Mouse (Mus musculus) liver, adult 2 months (tissue): ENCODE data around the gene Tut1. TPM values are rescaled to one million over a fixed set of nuclear protein-coding genes. Genes with fewer than 3 reads are reported as not detected.

Experiments used
- DNase-seq: peaks from one replicate; pipeline ENCODE4 v3.0.0-alpha.2; 2011; ENCODE audit warnings: low read depth, low spot score; ENCODE audit errors: extremely low read depth
- H3K27ac ChIP-seq: fragments of 200-500 bp; replicated peaks from 2 replicates; pipeline ENCODE4 v1.5.1; 2012; ENCODE audit warnings: low read depth, mild to moderate bottlenecking, control low read depth, inconsistent platforms, low read length; ENCODE audit not compliant: insufficient read depth
- H3K27me3 ChIP-seq: fragments of 200-500 bp; 2 replicates; pipeline ENCODE4 v1.6.1; 2012; ENCODE audit warnings: mild to moderate bottlenecking, moderate library complexity, low read length, inconsistent platforms; ENCODE audit not compliant: control insufficient read depth, insufficient read depth
- H3K36me3 ChIP-seq: fragments of 200-500 bp; 2 replicates; pipeline ENCODE4 v1.6.1; 2012; ENCODE audit warnings: low read length, inconsistent platforms; ENCODE audit not compliant: control insufficient read depth, insufficient read depth
- H3K4me1 ChIP-seq: fragments of 200-500 bp; 2 replicates; pipeline ENCODE4 v1.6.1; 2011; ENCODE audit warnings: low read length; ENCODE audit not compliant: control insufficient read depth, insufficient read depth
- H3K4me3 ChIP-seq: fragments of 200-500 bp; 2 replicates; pipeline ENCODE4 v1.5.1; 2011; ENCODE audit warnings: low read depth, mild to moderate bottlenecking, control low read depth, low read length, moderate library complexity; ENCODE audit not compliant: insufficient read depth
- H3K79me2 ChIP-seq: fragments of 200-500 bp; 2 replicates; pipeline ENCODE4 v1.6.1; 2012; ENCODE audit warnings: inconsistent platforms, mild to moderate bottlenecking, low read length, moderate library complexity; ENCODE audit not compliant: control insufficient read depth, insufficient read depth
- H3K9ac ChIP-seq: fragments of 200-500 bp; 2 replicates; pipeline ENCODE4 v1.6.1; 2012; ENCODE audit warnings: low read depth, mild to moderate bottlenecking, control low read depth, inconsistent platforms, low read length
- CTCF ChIP-seq: fragments of 200-500 bp; IDR thresholded peaks from 2 replicates; pipeline ENCODE4 v1.5.1; 2011; ENCODE audit warnings: low read depth, low read length, control low read depth
- POLR2A ChIP-seq: fragments of 200-500 bp; IDR thresholded peaks from 2 replicates; pipeline ENCODE4 v1.6.1; 2011; ENCODE audit warnings: low read length, control low read depth; ENCODE audit not compliant: insufficient read depth; ENCODE audit errors: extremely low read depth
- WGBS: fragments of 180-500 bp; shearing (Covaris S2); methylation state at CpG from one replicate; pipeline ENCODE4 v1.1.7; 2018; 5-methylcytosine and 5-hydroxymethylcytosine counted together
- polyA plus RNA-seq: library from polyadenylated mRNA; depleted of rRNA; stranded (reverse); fragments of >200 nt; gene quantifications from 2 replicates; pipeline ENCODE4 v1.2.3, GENCODE M21; 2012; rRNA removed
- total RNA-seq: library from RNA; depleted of rRNA; stranded (reverse); fragments of >200 nt; gene quantifications from 2 replicates; pipeline ENCODE4 v1.2.3, GENCODE M21; 2014; rRNA removed

The Tut1 gene
- total RNA-seq (6.0 and 6.2 TPM in 2 replicates), polyA plus RNA-seq (9.6 and 14.6 TPM in 2 replicates)

DNA sequence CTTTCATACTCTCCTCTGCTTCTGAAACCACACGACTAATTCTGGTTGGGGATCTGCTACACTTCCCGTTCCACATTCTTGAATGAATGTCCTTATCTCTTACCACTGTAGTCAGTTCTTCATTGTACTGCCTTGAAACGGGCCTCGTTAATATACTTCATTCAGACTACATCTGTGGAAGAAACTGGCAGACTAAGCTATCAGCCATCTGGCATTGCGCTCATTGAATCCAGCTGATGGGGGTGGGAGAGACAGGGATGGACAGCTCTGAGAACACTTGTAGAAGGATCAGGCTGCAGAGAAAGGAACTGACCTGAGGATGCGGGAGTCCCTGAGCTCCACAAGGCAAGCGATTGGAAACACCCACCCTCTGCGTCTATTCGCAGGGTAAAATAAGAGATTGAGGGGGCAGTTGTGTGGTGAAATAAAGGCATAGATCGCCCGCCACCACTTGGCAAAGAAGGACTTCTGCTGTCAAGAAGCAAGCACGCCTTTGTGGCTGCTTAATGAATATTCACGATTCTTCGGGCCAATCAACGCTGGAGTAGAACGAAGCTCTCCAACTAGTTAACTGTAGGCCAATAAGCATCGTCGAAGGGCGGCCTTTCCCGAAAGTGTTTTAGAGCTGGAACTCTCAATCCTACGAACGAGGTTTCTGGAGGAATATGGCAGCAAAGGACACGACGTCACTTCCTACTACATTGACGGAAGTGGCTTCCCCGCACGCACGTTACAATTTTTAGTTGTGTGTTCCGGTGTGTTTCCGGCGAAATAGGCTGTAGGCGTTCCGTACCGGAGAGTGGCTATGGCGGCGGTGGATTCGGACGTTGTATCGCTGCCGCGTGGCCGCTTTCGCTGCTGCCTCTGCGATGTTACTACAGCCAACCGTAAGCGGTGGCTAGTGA lies at the start of gene Tut1:
TSS of gene Tut1 (plus strand) at position 713 of the 905 bp plus-strand sequence.
- 5% methylated on average over 46 of the region's 46 CpGs for WGBS
- no peaks in the 10 kb centered on the region for H3K27me3 ChIP-seq

GRCm38 (mm10) chr19:8908531-8908930 lies 45.1 kb upstream of the Tut1 start:
- peaks cover 90% of the 10 kb centered on the region for H3K36me3 ChIP-seq
- WGBS: 92% methylated on average over 6 of the region's 6 CpGs
- no peak overlapping the region for H3K27ac ChIP-seq
- H3K4me3 ChIP-seq: no peak overlapping the region
- H3K4me1 ChIP-seq: no peaks in the 10 kb centered on the region
- TF ChIP-seq POLR2A (no peak), CTCF (no peak)
- no peak for DNase-seq
- no peaks in the 10 kb centered on the region for H3K27me3 ChIP-seq
- no peaks in the 10 kb centered on the region for H3K79me2 ChIP-seq
- no peak overlapping the region for H3K9ac ChIP-seq

More for the DNA sequence above, at the start of gene Tut1:
- Histone ChIP-seq H3K4me1 (peaks cover 3% of the 10 kb centered on the region), H3K27ac (peak within 1 kb of the TSS; percentile 29), H3K4me3 (peak within 1 kb of the TSS; percentile 67), H3K9ac (peak within 1 kb of the TSS; percentile 75), H3K79me2 (peaks cover 12% of the 10 kb centered on the region; the same call in 1 of the 2 replicates), H3K36me3 (peaks cover 33% of the 10 kb centered on the region)
- TF ChIP-seq POLR2A (0 out of 2 replicates have a peak, but pooled peaks have one; percentile 44), CTCF (no peak)
- peak; percentile 99 for DNase-seq

DNA sequence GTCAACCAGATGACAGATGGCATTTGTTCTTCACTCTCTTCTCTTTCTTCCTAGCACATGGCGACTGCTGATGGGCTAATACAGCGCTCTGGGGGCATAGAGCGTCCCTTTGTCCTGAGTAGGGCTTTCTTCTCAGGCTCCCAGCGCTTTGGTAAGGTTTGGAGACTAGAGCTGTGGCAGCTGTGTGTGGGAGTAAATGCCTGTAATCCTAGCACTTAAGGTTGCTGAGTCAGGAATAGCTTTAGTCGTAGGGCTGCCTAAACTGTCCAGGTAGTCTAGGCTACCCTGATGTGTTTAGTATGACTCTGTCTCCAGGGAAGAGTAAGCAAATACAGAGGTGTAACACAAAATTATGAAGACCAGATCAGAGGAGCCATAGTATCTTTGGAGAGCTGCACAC lies 41.8 kb upstream of the Tut1 start:
- no peak overlapping the region for H3K4me3 ChIP-seq
- no peaks in the 10 kb centered on the region for H3K79me2 ChIP-seq
- TF ChIP-seq POLR2A (no peak), CTCF (no peak)
- no peak overlapping the region for H3K27ac ChIP-seq
- no peak for DNase-seq
- H3K4me1 ChIP-seq: no peaks in the 10 kb centered on the region
- no peak overlapping the region for H3K9ac ChIP-seq
- H3K27me3 ChIP-seq: no peaks in the 10 kb centered on the region
- 95% methylated on average over 5 of the region's 5 CpGs for WGBS
- peaks cover 92% of the 10 kb centered on the region for H3K36me3 ChIP-seq

DNA sequence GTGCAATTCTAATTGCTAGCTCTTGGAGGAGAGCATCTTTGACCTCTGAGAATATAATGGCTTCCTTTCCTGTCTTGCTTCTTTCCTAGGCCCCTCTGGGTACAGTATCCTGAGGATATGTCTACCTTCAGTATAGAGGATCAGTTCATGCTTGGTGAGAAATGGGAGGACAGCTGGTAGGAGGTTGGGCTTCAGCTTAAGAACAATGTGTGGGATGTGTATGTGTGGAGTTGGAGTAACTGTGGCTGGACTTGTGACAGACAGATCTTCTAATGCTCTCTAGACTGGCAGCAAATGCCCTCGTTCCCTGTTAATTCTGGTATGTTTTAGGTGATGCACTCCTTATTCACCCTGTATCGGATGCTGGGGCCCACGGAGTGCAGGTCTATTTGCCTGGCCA lies 39.4 kb upstream of the Tut1 start:
- DNase-seq: no peak
- Histone ChIP-seq H3K4me1 (no peaks in the 10 kb centered on the region), H3K79me2 (no peaks in the 10 kb centered on the region), H3K27me3 (no peaks in the 10 kb centered on the region), H3K27ac (no peak overlapping the region), H3K4me3 (no peak overlapping the region), H3K36me3 (peaks cover 74% of the 10 kb centered on the region), H3K9ac (no peak overlapping the region)
- 95% methylated on average over 3 of the region's 3 CpGs for WGBS
- no peak for TF ChIP-seq CTCF
- TF ChIP-seq POLR2A: no peak

DNA sequence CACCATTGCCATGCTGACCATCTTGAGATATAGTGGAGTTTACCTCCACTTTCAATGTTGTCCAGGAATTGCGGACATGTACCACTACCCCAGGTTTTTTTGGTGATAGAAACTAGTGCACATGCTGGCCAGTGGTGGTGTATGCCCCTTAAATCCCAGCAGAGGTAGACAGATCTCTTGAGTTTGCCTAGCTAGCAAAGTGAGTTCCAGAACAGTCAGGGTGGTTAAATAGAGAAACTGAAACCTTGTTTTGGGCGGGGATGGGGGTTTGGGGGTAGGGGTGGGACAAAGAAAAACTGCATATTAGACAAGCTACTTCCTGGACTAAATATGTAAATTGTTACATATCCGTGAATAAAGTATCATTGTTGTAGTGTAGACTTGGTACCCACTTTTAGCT lies 34.6 kb upstream of the Tut1 start:
- Histone ChIP-seq H3K4me3 (no peak overlapping the region), H3K79me2 (peaks cover 4% of the 10 kb centered on the region; the same call in 1 of the 2 replicates), H3K27me3 (no peaks in the 10 kb centered on the region), H3K4me1 (peaks cover 4% of the 10 kb centered on the region; the same call in 1 of the 2 replicates), H3K27ac (no peak overlapping the region), H3K9ac (no peak overlapping the region), H3K36me3 (peaks cover 28% of the 10 kb centered on the region)
- no peak for TF ChIP-seq CTCF
- TF ChIP-seq POLR2A: no peak
- WGBS: 91% methylated on average over 3 of the region's 3 CpGs
- no peak for DNase-seq

GRCm38 (mm10) chr19:8919684-8920072 lies 34.0 kb upstream of the Tut1 start:
- TF ChIP-seq POLR2A (no peak), CTCF (no peak)
- 79% methylated on average over 6 of the region's 6 CpGs for WGBS
- no peak overlapping the region for H3K9ac ChIP-seq
- peaks cover 4% of the 10 kb centered on the region; the same call in 1 of the 2 replicates for H3K79me2 ChIP-seq
- H3K27ac ChIP-seq: 0 out of 2 replicates have a peak overlapping the region, but pooled peaks have one; percentile 66
- H3K36me3 ChIP-seq: peaks cover 23% of the 10 kb centered on the region
- peaks cover 4% of the 10 kb centered on the region; the same call in 1 of the 2 replicates for H3K4me1 ChIP-seq
- no peaks in the 10 kb centered on the region for H3K27me3 ChIP-seq
- no peak for DNase-seq
- H3K4me3 ChIP-seq: no peak overlapping the region
